Comparison of ENCODE assay signal across 9 mouse cellular contexts in genomic region chr3:5090108-5090869, GRCm38 (mm10).
DNase-seq lines count a peak whose midpoint lies in the region; ATAC-seq lines count a peak whose summit lies in the region.
"Had no signal": no experiment of that assay in that cellular context is flagged by ENCODE, and none has a peak within 500 bp of the region (broad histone marks: within the 10 kb centered on the region; RNA-seq: fewer than 3 reads in every experiment).

No protein-coding gene starts in this region.

- no peak overlapping the region for H3K9ac ChIP-seq in forebrain, embryonic 14.5 days (ENCODE audit: low read length)
- H3K9ac ChIP-seq in limb, embryonic 11.5 days (ENCODE audit: low read length), result no peak overlapping the region
- no peak overlapping the region for H3K9ac ChIP-seq in embryonic facial prominence, embryonic 14.5 days (ENCODE audit: low read depth, low read length)
- H3K9ac ChIP-seq in neural tube, embryonic 12.5 days, result no peak overlapping the region

- H3K4me3 ChIP-seq in forebrain, embryonic 14.5 days (ENCODE audit: low read depth, low read length), result no peak overlapping the region
- no peak overlapping the region for H3K4me3 ChIP-seq in forebrain, embryonic 10.5 days
- H3K4me3 ChIP-seq in limb, embryonic 11.5 days (ENCODE audit: low read depth, low read length), result no peak overlapping the region
- H3K4me3 ChIP-seq in limb, embryonic 10.5 days, result no peak overlapping the region
- peak overlapping the region; percentile 18 for H3K4me3 ChIP-seq in embryonic facial prominence, embryonic 14.5 days (ENCODE audit: low read depth, low read length)
- no peak overlapping the region for H3K4me3 ChIP-seq in neural tube, embryonic 12.5 days

- H3K4me1 ChIP-seq in forebrain, embryonic 14.5 days (ENCODE audit: control insufficient read depth, insufficient read depth, low read length), result no peaks in the 10 kb centered on the region
- H3K4me1 ChIP-seq in forebrain, embryonic 10.5 days, result no peaks in the 10 kb centered on the region
- H3K4me1 ChIP-seq in limb, embryonic 11.5 days (ENCODE audit: control insufficient read depth, insufficient read depth, low read length), result 0 out of 2 replicates have a peak, but pooled peaks cover 7% of the 10 kb centered on the region
- peaks cover 22% of the 10 kb centered on the region for H3K4me1 ChIP-seq in limb, embryonic 10.5 days
- peaks cover 14% of the 10 kb centered on the region for H3K4me1 ChIP-seq in embryonic facial prominence, embryonic 14.5 days (ENCODE audit: control insufficient read depth, insufficient read depth, low read length)
- peaks cover 5% of the 10 kb centered on the region; the same call in 1 of the 2 replicates for H3K4me1 ChIP-seq in neural tube, embryonic 12.5 days

- H3K36me3 ChIP-seq in forebrain, embryonic 14.5 days (ENCODE audit: control insufficient read depth, insufficient read depth, low read length), result no peaks in the 10 kb centered on the region
- H3K36me3 ChIP-seq in forebrain, embryonic 10.5 days (replicated peaks), result no peaks in the 10 kb centered on the region
- H3K36me3 ChIP-seq in limb, embryonic 11.5 days (ENCODE audit: control insufficient read depth, insufficient read depth, low read length), result no peaks in the 10 kb centered on the region
- H3K36me3 ChIP-seq in limb, embryonic 10.5 days, result no peaks in the 10 kb centered on the region
- H3K36me3 ChIP-seq in embryonic facial prominence, embryonic 14.5 days (ENCODE audit: control insufficient read depth, insufficient read depth, low read length), result no peaks in the 10 kb centered on the region
- H3K36me3 ChIP-seq in neural tube, embryonic 12.5 days, result no peaks in the 10 kb centered on the region

- peak; percentile 17 for DNase-seq in forebrain, embryonic 14.5 days (ENCODE audit: low spot score)
- DNase-seq in forebrain, embryonic 10.5 days (ENCODE audit: extremely low spot score, low spot score), result no peak
- peak; percentile 41 for DNase-seq in limb, embryonic 11.5 days (ENCODE audit: low spot score)
- no peak for DNase-seq in limb, embryonic 10.5 days (ENCODE audit: low spot score)
- DNase-seq in embryonic facial prominence, embryonic 14.5 days (ENCODE audit: low spot score), result peak; percentile 92
- DNase-seq in spleen, postnatal 36 days (ENCODE audit: low spot score in 2 of 2), result no peak
- DNase-seq in adrenal gland, postnatal 25 days, result no peak
- DNase-seq: heart, postnatal 36 days had no signal

- WGBS in forebrain, embryonic 14.5 days, result 86% methylated on average over 13 of the region's 13 CpGs
- WGBS in forebrain, embryonic 10.5 days, result 87% methylated on average over 13 of the region's 13 CpGs
- WGBS in limb, embryonic 11.5 days, result 68% methylated on average over 13 of the region's 13 CpGs
- WGBS in limb, embryonic 10.5 days, result 79% methylated on average over 13 of the region's 13 CpGs
- WGBS in embryonic facial prominence, embryonic 14.5 days, result 49% methylated on average over 13 of the region's 13 CpGs
- WGBS in neural tube, embryonic 12.5 days, result 63% methylated on average over 13 of the region's 13 CpGs

- no peaks in the 10 kb centered on the region for H3K27me3 ChIP-seq in forebrain, embryonic 14.5 days (replicated peaks; ENCODE audit: control insufficient read depth, insufficient read depth, low read length)
- no peaks in the 10 kb centered on the region for H3K27me3 ChIP-seq in forebrain, embryonic 10.5 days (ENCODE audit: poor library complexity, severe bottlenecking)
- no peaks in the 10 kb centered on the region for H3K27me3 ChIP-seq in limb, embryonic 11.5 days (ENCODE audit: control insufficient read depth, insufficient read depth, low read length)
- no peaks in the 10 kb centered on the region for H3K27me3 ChIP-seq in limb, embryonic 10.5 days (ENCODE audit: low read depth, poor library complexity, severe bottlenecking)
- no peaks in the 10 kb centered on the region for H3K27me3 ChIP-seq in embryonic facial prominence, embryonic 14.5 days (replicated peaks; ENCODE audit: control insufficient read depth, insufficient read depth, low read length)
- no peaks in the 10 kb centered on the region for H3K27me3 ChIP-seq in neural tube, embryonic 12.5 days (replicated peaks)

- no peak for ATAC-seq in forebrain, embryonic 14.5 days
- ATAC-seq in limb, embryonic 11.5 days (ENCODE audit: insufficient number of reproducible peaks, low FRiP score, low TSS enrichment, low read depth), result no peak
- ATAC-seq in embryonic facial prominence, embryonic 14.5 days (ENCODE audit: low read depth), result peak; percentile 89
- ATAC-seq in neural tube, embryonic 12.5 days (ENCODE audit: low FRiP score, low read depth), result peak; percentile 29; the same call in 1 of the 2 replicates

- H3K9me3 ChIP-seq in forebrain, embryonic 14.5 days (replicated peaks; ENCODE audit: control insufficient read depth, low read length), result no peaks in the 10 kb centered on the region
- H3K9me3 ChIP-seq in forebrain, embryonic 10.5 days, result no peaks in the 10 kb centered on the region
- H3K9me3 ChIP-seq in limb, embryonic 11.5 days (ENCODE audit: control insufficient read depth, low read length), result no peaks in the 10 kb centered on the region
- H3K9me3 ChIP-seq in limb, embryonic 10.5 days (replicated peaks), result no peaks in the 10 kb centered on the region
- H3K9me3 ChIP-seq in embryonic facial prominence, embryonic 14.5 days (ENCODE audit: control insufficient read depth, low read length), result no peaks in the 10 kb centered on the region
- H3K9me3 ChIP-seq in neural tube, embryonic 12.5 days, result no peaks in the 10 kb centered on the region

- H3K27ac ChIP-seq in forebrain, embryonic 14.5 days (ENCODE audit: low read depth, low read length), result no peak overlapping the region
- H3K27ac ChIP-seq in forebrain, embryonic 10.5 days, result no peak overlapping the region
- H3K27ac ChIP-seq in limb, embryonic 11.5 days (replicated peaks; ENCODE audit: low read depth, low read length), result no peak overlapping the region
- no peak overlapping the region for H3K27ac ChIP-seq in limb, embryonic 10.5 days
- peak overlapping the region; percentile 70 for H3K27ac ChIP-seq in embryonic facial prominence, embryonic 14.5 days (replicated peaks; ENCODE audit: low read depth, low read length)
- H3K27ac ChIP-seq in neural tube, embryonic 12.5 days, result no peak overlapping the region

- no peak overlapping the region for H3K4me2 ChIP-seq in forebrain, embryonic 14.5 days (ENCODE audit: low read length)
- H3K4me2 ChIP-seq in limb, embryonic 11.5 days (ENCODE audit: low read depth, severe bottlenecking), result no peak overlapping the region
- H3K4me2 ChIP-seq in embryonic facial prominence, embryonic 14.5 days (ENCODE audit: low read depth, low read length), result peak overlapping the region; percentile 21
- no peak overlapping the region for H3K4me2 ChIP-seq in neural tube, embryonic 12.5 days (replicated peaks)

Comparison
In these comparisons a context has a peak if more than half of its experiments do, and no peak if none do; other contexts are left out.
1. DNase-seq: peak in forebrain, embryonic 14.5 days (single experiment), limb, embryonic 11.5 days (single experiment) and embryonic facial prominence, embryonic 14.5 days (single experiment); none in forebrain, embryonic 10.5 days (single experiment), limb, embryonic 10.5 days (single experiment), spleen, postnatal 36 days (0 of 2) and adrenal gland, postnatal 25 days (single experiment).
2. ATAC-seq: peak in embryonic facial prominence, embryonic 14.5 days (single experiment) and neural tube, embryonic 12.5 days (single experiment); none in forebrain, embryonic 14.5 days (single experiment) and limb, embryonic 11.5 days (single experiment).